8 mouse cellular contexts compared by ENCODE assay signal in genomic region chr19:40832361-40832760, GRCm38 (mm10). TPM values are rescaled to one million over a fixed set of nuclear protein-coding genes. Genes with fewer than 3 reads are reported as not detected.
A peak's percentile ranks its signal among the peaks of the same experiment; 100 is the strongest.
DNase-seq lines count a peak whose midpoint lies in the region; ATAC-seq and TF ChIP-seq lines count a peak whose summit lies in the region.

No protein-coding gene starts in this region.

- H3K4me2 ChIP-seq in hindbrain, embryonic 12.5 days (replicated peaks), result peak overlapping the region; percentile 86

- no peak for ATAC-seq in erythroblast, adult 5-6 weeks (replicated peaks; ENCODE audit: low FRiP score, poor library complexity, severe bottlenecking)
- ATAC-seq in hindbrain, embryonic 12.5 days (ENCODE audit: low FRiP score), result no peak

- peaks cover 12% of the 10 kb centered on the region for H3K36me3 ChIP-seq in erythroblast, embryonic 14.5 days (ENCODE audit: control insufficient read depth)
- H3K36me3 ChIP-seq in E14TG2a.4 (ENCODE audit: insufficient read depth, low read length) (peaks cover 10% of the 10 kb centered on the region), macrophage (ENCODE audit: inconsistent target) (peaks cover 9% of the 10 kb centered on the region; the same call in 1 of the 2 replicates)
- peaks cover 9% of the 10 kb centered on the region; the same call in 1 of the 2 replicates for H3K36me3 ChIP-seq in hindbrain, embryonic 12.5 days

- no peak overlapping the region for H3K27ac ChIP-seq in hindbrain, embryonic 12.5 days
- H3K27ac ChIP-seq in macrophage, result no peak overlapping the region

- H3K4me3 ChIP-seq in erythroblast, embryonic 14.5 days (replicated peaks), result peak overlapping the region; percentile 87
- H3K4me3 ChIP-seq in E14TG2a.4 (replicated peaks; ENCODE audit: low read length) (peak overlapping the region; percentile 88), macrophage (ENCODE audit: inconsistent target) (peak overlapping the region; percentile 61)
- peak overlapping the region; percentile 91 for H3K4me3 ChIP-seq in hindbrain, embryonic 12.5 days

- H3K27me3 ChIP-seq in erythroblast, embryonic 14.5 days (ENCODE audit: control insufficient read depth), result peaks cover 13% of the 10 kb centered on the region
- H3K27me3 ChIP-seq in E14TG2a.4 (ENCODE audit: insufficient read depth, low read length), result peaks cover 35% of the 10 kb centered on the region
- no peaks in the 10 kb centered on the region for H3K27me3 ChIP-seq in hindbrain, embryonic 12.5 days

- WGBS in hindbrain, embryonic 12.5 days, result 43% methylated on average over 5 of the region's 5 CpGs
- WGBS in macrophage (ENCODE audit: missing documents), result 3% methylated on average over 5 of the region's 5 CpGs

- H3K9me3 ChIP-seq in erythroblast, embryonic 14.5 days (ENCODE audit: control insufficient read depth, low read length), result no peaks in the 10 kb centered on the region
- no peaks in the 10 kb centered on the region for H3K9me3 ChIP-seq in E14TG2a.4 (ENCODE audit: low read length)
- H3K9me3 ChIP-seq in hindbrain, embryonic 12.5 days (replicated peaks), result no peaks in the 10 kb centered on the region

- H3K4me1 ChIP-seq in erythroblast, embryonic 14.5 days (ENCODE audit: control insufficient read depth), result peaks cover 43% of the 10 kb centered on the region
- peaks cover 24% of the 10 kb centered on the region for H3K4me1 ChIP-seq in E14TG2a.4 (replicated peaks; ENCODE audit: low read depth, low read length)
- peaks cover 42% of the 10 kb centered on the region for H3K4me1 ChIP-seq in hindbrain, embryonic 12.5 days

- H3K9ac ChIP-seq in hindbrain, embryonic 12.5 days, result peak overlapping the region; percentile 97

- H3K79me2 ChIP-seq in macrophage (ENCODE audit: inconsistent target), result peaks cover 46% of the 10 kb centered on the region; the same call in 1 of the 2 replicates

- TF ChIP-seq CTCF in E14TG2a.4 (conservative IDR thresholded peaks at IDR 0.05; ENCODE audit: low read length), result no peak

- DNase-seq in frontal cortex, postnatal 10 days (ENCODE audit: low spot score in 2 of 2), result no peak
- no peak for DNase-seq in MN1 (ENCODE audit: low spot score)
- DNase-seq in cerebellum, adult 11 months, result no peak

RNA-seq across cellular contexts. Expression of gene Ccnj, which starts 1.3 kb away (rescaled TPM):
- polyA plus RNA-seq in erythroblast, embryonic 14.5 days (2012), result 0.04 and 0.06 TPM in 2 replicates
- total RNA-seq in erythroblast, adult 5-6 weeks (2015; ENCODE audit: low replicate concordance), result 0.84 and 1.7 TPM in 2 replicates
- 1.2 and 2.4 TPM in 2 replicates for total RNA-seq in erythroblast, adult 5-6 weeks (2017; ENCODE audit: low replicate concordance)
- 27.8 and 29.3 TPM in 2 replicates for polyA plus RNA-seq in hindbrain, embryonic 12.5 days (2016; fragmentation: Nextera tagmentation; extraction: Ambion mirVana)
- total RNA-seq in macrophage (2018; cell fraction: chromatin; rRNA removed), result 10 to 100 TPM in 11 of 26 experiments, 1 to 10 TPM in 14, under 1 TPM in 1; 0.75 to 24.1 (median 8.1) TPM
- 1 to 10 TPM in 24 of 26 experiments, under 1 TPM in 2; 0.66 to 7.5 (median 3.5) TPM for total RNA-seq in macrophage (2018; cell fraction: cytosol; rRNA removed)
- 10 to 100 TPM in 12 of 26 experiments, 1 to 10 TPM in 12, under 1 TPM in 2; 0.72 to 28.6 (median 9.5) TPM for total RNA-seq in macrophage (2018; cell fraction: nucleus; rRNA removed)
- polyA plus RNA-seq in macrophage (2018), result 2.2 to 4.4 TPM (median 3.6 TPM) in 3 replicates
